Mouse (Mus musculus) splenic B cell, adult 2 months (primary cell): ENCODE measurements at regions not wholly inside any gene's neighbourhood (a gene's known extent, or its start where the extent isn't known, plus 50 kb on each side); places are given as distances from the start of the nearest gene placed in this dataset.

ENCODE experiments used
- DNase-seq: peaks from one replicate; pipeline ENCODE4 v3.0.0-alpha.2; 2011; ENCODE audit warnings: low read depth, low spot score
- H3K27me3 ChIP-seq: 2 replicates; pipeline ENCODE4 v1.6.1; 2012; ENCODE audit warnings: mild to moderate bottlenecking, low read length, moderate library complexity, mixed read lengths; ENCODE audit not compliant: control insufficient read depth, poor library complexity, insufficient read depth, severe bottlenecking
- H3K36me3 ChIP-seq: 2 replicates; pipeline ENCODE4 v1.6.1; 2012; ENCODE audit warnings: mild to moderate bottlenecking, low read length, moderate library complexity, mixed read lengths; ENCODE audit not compliant: control insufficient read depth, poor library complexity, insufficient read depth, severe bottlenecking

DNA sequence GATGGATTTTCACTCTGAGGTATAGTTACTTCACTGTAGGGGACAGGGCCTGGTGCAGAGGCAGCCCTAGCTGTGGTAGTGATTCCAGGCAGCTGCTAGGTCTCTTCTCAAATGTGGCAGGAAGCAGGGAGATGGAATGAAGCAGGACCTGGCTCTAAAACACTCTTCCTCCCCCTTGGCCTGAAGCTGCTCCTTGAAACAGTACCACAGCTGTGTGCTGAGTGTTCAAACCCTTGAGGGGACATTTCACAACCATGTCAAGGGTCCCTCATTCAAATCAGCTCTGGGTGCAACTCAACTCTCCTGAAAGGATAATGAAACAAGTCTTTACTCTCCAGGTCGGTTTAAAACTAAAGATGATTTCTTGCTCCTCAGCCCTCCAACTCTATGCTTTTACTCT, 317.6 kb downstream of the Irs2 start:
- Histone ChIP-seq H3K36me3 (no peaks in the 10 kb centered on the region), H3K27me3 (no peaks in the 10 kb centered on the region)
- DNase-seq: no peak

- Histone ChIP-seq H3K27me3 (no peaks in the 10 kb centered on the region), H3K36me3 (no peaks in the 10 kb centered on the region)
- DNase-seq: no peak
Observed at GRCm38 (mm10) chr8:10689881-10690280, 318.4 kb downstream of the Irs2 start.

GRCm38 (mm10) chr8:10687867-10688561, 320.2 kb downstream of the Irs2 start:
- no peak for DNase-seq
- Histone ChIP-seq H3K27me3 (no peaks in the 10 kb centered on the region), H3K36me3 (no peaks in the 10 kb centered on the region)
